Mouse (Mus musculus): Measurements from ENCODE around the gene Zfp39.

DNA sequence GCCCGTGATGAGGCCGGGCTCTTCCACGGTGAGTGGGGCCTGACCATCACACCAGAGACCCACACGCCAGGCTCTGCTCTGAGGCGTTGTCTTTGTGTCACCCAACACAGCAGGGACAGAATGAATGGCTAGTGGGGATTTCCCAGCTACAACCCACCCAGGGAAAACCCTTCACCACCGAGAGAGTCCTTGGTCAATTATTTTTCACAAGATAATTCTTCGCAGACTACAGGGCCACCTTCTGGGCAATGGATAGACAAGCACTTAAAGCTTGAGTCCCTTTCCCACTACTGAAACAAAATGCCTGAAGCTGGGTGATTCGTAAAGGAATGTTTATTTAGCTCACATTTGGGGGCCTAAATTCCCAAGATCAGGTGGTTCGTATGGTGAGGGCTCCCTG is 18.4 kb upstream of the Zfp39 start:
- TF ChIP-seq POLR2A (IDR thresholded peaks at IDR 0.05; ENCODE audit: control insufficient read depth, extremely low read depth, insufficient read depth, low read length, poor library complexity) (no peak), CTCF (IDR thresholded peaks at IDR 0.05; ENCODE audit: borderline replicate concordance, control insufficient read depth, extremely low read depth, insufficient read depth, low read length, poor library complexity) (no peak)

Measured in thymus, adult 2 months (tissue).